Mouse (Mus musculus) ovary, adult 2 months (tissue): ENCODE data around the gene Olfr1360. TPM values are rescaled to one million over a fixed set of nuclear protein-coding genes. Genes with fewer than 3 reads are reported as not detected.

ENCODE experiments used
- polyA plus RNA-seq: library from polyadenylated mRNA; depleted of rRNA; stranded (reverse); fragments of >200 nt; gene quantifications from 2 replicates; pipeline ENCODE4 v1.2.3, GENCODE M21; 2012; rRNA removed

Gene Olfr1360
- polyA plus RNA-seq: not detected in 2 replicates

GRCm38 (mm10) chr13:21677305-21677704, at the start of gene Olfr1360:
TSS of gene Olfr1360 (minus strand) at chr13:21677405.

GRCm38 (mm10) chr13:21721757-21722372, 44.7 kb upstream of the Olfr1360 start, which contains the start of gene Hist1h2bm:
TSS of gene Hist1h2bm (plus strand) at chr13:21722044.

GRCm38 (mm10) chr13:21717397-21718357, 40.5 kb upstream of the Olfr1360 start, which contains the start of gene Hist1h3h:
TSS of gene Hist1h3h (plus strand) at chr13:21717659.

GRCm38 (mm10) chr13:21715864-21716539, 38.8 kb upstream of the Olfr1360 start, which contains the start of the genes Hist1h2bl and Hist1h2ai:
TSS of gene Hist1h2bl (minus strand) at chr13:21716143.
TSS of gene Hist1h2ai (plus strand) at chr13:21716422.

GRCm38 (mm10) chr13:21697811-21698210, 20.6 kb upstream of the Olfr1360 start, which contains the start of gene Olfr1359:
TSS of gene Olfr1359 (plus strand) at chr13:21698111.

GRCm38 (mm10) chr13:21663286-21663685, 13.9 kb downstream of the Olfr1360 start, which contains the start of gene Olfr1361:
TSS of gene Olfr1361 (minus strand) at chr13:21663386.

GRCm38 (mm10) chr13:21642418-21642817, 34.8 kb downstream of the Olfr1360 start, which contains the start of gene Olfr11:
TSS of gene Olfr11 (minus strand) at chr13:21642518.

Other genes with a start within 250 kb of the Olfr1360 start
- gene Pgbd1, start 236.3 kb downstream of the Olfr1360 start, polyA plus RNA-seq: 0.51 and 0.62 TPM in 2 replicates
- 7.9 and 10.2 TPM in 2 replicates for gene Zscan26, start 223.7 kb downstream of the Olfr1360 start, polyA plus RNA-seq
- 0.34 and 0.45 TPM in 2 replicates for gene Nkapl, start 208.9 kb downstream of the Olfr1360 start, polyA plus RNA-seq
- 1.6 and 2.2 TPM in 2 replicates for gene Zkscan4, start 198.5 kb downstream of the Olfr1360 start, polyA plus RNA-seq
- gene Gm10065, start 198.0 kb downstream of the Olfr1360 start, polyA plus RNA-seq: not detected in 2 replicates
- 0.14 TPM in 1 of 2 replicates, not detected in the other for gene AK157302, start 182.2 kb downstream of the Olfr1360 start, polyA plus RNA-seq
- 9.0 and 18.5 TPM in 2 replicates for gene Gm11273, start 176.0 kb downstream of the Olfr1360 start, polyA plus RNA-seq
- gene Zkscan8, start 146.3 kb downstream of the Olfr1360 start, polyA plus RNA-seq: 3.6 and 3.9 TPM in 2 replicates
- gene Olfr1366, start 134.6 kb downstream of the Olfr1360 start, polyA plus RNA-seq: not detected in 2 replicates
- not detected in 2 replicates for gene Olfr1535, start 117.5 kb downstream of the Olfr1360 start, polyA plus RNA-seq
- gene Olfr1364, start 95.6 kb downstream of the Olfr1360 start, polyA plus RNA-seq: not detected in 2 replicates
- gene Olfr1362, start 63.4 kb downstream of the Olfr1360 start, polyA plus RNA-seq: not detected in 2 replicates
- gene Olfr11, start 34.9 kb downstream of the Olfr1360 start, polyA plus RNA-seq: not detected in 2 replicates
- not detected in 2 replicates for gene Olfr1361, start 14.0 kb downstream of the Olfr1360 start, polyA plus RNA-seq
- not detected in 2 replicates for gene Olfr1359, start 20.7 kb upstream of the Olfr1360 start, polyA plus RNA-seq
- 7.5 and 13.6 TPM in 2 replicates for gene Hist1h2bl, start 38.7 kb upstream of the Olfr1360 start, polyA plus RNA-seq
- 82.9 and 155 TPM in 2 replicates for gene Hist1h2ai, start 39.0 kb upstream of the Olfr1360 start, polyA plus RNA-seq
- 77.1 and 77.2 TPM in 2 replicates for gene Hist1h3h, start 40.3 kb upstream of the Olfr1360 start, polyA plus RNA-seq
- gene Hist1h2bm, start 44.6 kb upstream of the Olfr1360 start, polyA plus RNA-seq: 8.9 and 11.6 TPM in 2 replicates
- 7.1 and 10.2 TPM in 2 replicates for gene Hist1h4j, start 57.7 kb upstream of the Olfr1360 start, polyA plus RNA-seq
- 40.6 and 44.5 TPM in 2 replicates for gene Hist1h4k, start 73.1 kb upstream of the Olfr1360 start, polyA plus RNA-seq
- gene Hist1h2ak, start 76.4 kb upstream of the Olfr1360 start, polyA plus RNA-seq: 46.6 and 59.1 TPM in 2 replicates
- gene Hist1h2bn, start 76.7 kb upstream of the Olfr1360 start, polyA plus RNA-seq: 20.8 and 32.3 TPM in 2 replicates
- 2.2 and 3.3 TPM in 2 replicates for gene Hist1h1b, start 103.2 kb upstream of the Olfr1360 start, polyA plus RNA-seq
- gene Hist1h3i, start 106.0 kb upstream of the Olfr1360 start, polyA plus RNA-seq: 60.0 and 85.2 TPM in 2 replicates
- gene Hist1h2an, start 109.8 kb upstream of the Olfr1360 start, polyA plus RNA-seq: 25.0 and 44.3 TPM in 2 replicates
- 7.3 and 7.7 TPM in 2 replicates for gene Hist1h2bp, start 110.1 kb upstream of the Olfr1360 start, polyA plus RNA-seq
- gene Hist1h2bq, start 132.8 kb upstream of the Olfr1360 start, polyA plus RNA-seq: 28.9 and 46.9 TPM in 2 replicates
- not detected in 2 replicates for gene Hist1h2ao, start 133.1 kb upstream of the Olfr1360 start, polyA plus RNA-seq
- gene Hist1h4m, start 134.3 kb upstream of the Olfr1360 start, polyA plus RNA-seq: not detected in 2 replicates
- gene Hist1h4n, start 154.8 kb upstream of the Olfr1360 start, polyA plus RNA-seq: 30.0 and 31.2 TPM in 2 replicates
- 1,050 and 1,797 TPM in 2 replicates for gene Hist1h2ap, start 156.1 kb upstream of the Olfr1360 start, polyA plus RNA-seq
- 23.0 and 38.8 TPM in 2 replicates for gene Hist1h2br, start 156.3 kb upstream of the Olfr1360 start, polyA plus RNA-seq